Mouse (Mus musculus): Measurements from ENCODE around the gene Gan. TPM values are rescaled to one million over a fixed set of nuclear protein-coding genes. Genes with fewer than 3 reads are reported as not detected.

Gan gene
- polyA plus RNA-seq (2015; fragmentation: Nextera tagmentation; extraction: Ambion mirVana): 3.3 and 4.2 TPM in 2 replicates

DNA sequence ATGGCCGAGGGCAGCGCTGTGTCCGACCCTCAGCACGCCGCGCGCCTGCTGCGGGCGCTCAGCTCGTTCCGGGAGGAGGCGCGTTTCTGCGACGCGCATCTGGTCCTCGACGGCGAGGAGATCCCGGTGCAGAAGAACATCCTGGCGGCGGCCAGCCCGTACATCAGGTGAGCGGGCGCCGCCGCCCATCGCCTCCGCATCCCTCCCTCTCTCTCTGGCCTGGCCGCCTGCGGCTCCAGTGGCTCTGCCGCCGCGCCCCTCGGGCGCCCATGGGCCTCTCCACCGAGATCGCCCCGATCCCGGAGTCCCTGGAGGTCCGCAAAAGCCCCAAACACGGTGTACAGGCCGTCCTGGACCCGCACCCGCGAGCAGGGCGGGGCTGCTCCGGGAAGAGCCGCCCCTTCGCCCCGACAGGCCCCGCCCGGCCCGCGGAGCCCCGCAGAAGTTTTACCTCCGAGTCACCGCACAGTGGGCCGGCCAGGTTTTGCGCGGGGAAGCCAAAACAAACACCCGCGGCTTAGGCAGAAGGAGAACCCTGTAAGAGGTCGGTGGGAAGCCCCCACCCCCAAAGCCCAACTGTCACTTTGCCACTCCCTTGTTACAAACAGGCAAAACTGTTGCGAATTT is at the start of gene Gan:
Gene Gan, plus strand, starts transcription at position 1 of the 627 bp plus-strand sequence.
- TF ChIP-seq EP300 (IDR thresholded peaks at IDR 0.05) (no peak), CTCF (IDR thresholded peaks at IDR 0.05) (no peak; the same call in 1 of the 2 replicates)
- peak within 1 kb of the TSS; percentile 86 for H3K4me2 ChIP-seq (replicated peaks; ENCODE audit: low read depth, low read length)
- WGBS: 0% methylated on average over 61 of the region's 65 CpGs
- peak; percentile 56 for DNase-seq (ENCODE audit: low spot score)
- H3K9me3 ChIP-seq (ENCODE audit: low read length): no peaks in the 10 kb centered on the region
- H3K36me3 ChIP-seq (ENCODE audit: insufficient read depth, low read length): no peaks in the 10 kb centered on the region
- peak within 1 kb of the TSS; percentile 85 for H3K9ac ChIP-seq (replicated peaks; ENCODE audit: low read depth)
- peak; percentile 67 for ATAC-seq
- H3K27me3 ChIP-seq (replicated peaks; ENCODE audit: insufficient read depth, low read length): no peaks in the 10 kb centered on the region
- peak within 1 kb of the TSS; percentile 96 for H3K4me3 ChIP-seq (ENCODE audit: low read depth, low read length)
- H3K27ac ChIP-seq (ENCODE audit: low read length): peak within 1 kb of the TSS; percentile 94
- H3K4me1 ChIP-seq (ENCODE audit: insufficient read depth, low read depth, low read length): no peaks in the 10 kb centered on the region; the same call in 1 of the 2 replicates

DNA sequence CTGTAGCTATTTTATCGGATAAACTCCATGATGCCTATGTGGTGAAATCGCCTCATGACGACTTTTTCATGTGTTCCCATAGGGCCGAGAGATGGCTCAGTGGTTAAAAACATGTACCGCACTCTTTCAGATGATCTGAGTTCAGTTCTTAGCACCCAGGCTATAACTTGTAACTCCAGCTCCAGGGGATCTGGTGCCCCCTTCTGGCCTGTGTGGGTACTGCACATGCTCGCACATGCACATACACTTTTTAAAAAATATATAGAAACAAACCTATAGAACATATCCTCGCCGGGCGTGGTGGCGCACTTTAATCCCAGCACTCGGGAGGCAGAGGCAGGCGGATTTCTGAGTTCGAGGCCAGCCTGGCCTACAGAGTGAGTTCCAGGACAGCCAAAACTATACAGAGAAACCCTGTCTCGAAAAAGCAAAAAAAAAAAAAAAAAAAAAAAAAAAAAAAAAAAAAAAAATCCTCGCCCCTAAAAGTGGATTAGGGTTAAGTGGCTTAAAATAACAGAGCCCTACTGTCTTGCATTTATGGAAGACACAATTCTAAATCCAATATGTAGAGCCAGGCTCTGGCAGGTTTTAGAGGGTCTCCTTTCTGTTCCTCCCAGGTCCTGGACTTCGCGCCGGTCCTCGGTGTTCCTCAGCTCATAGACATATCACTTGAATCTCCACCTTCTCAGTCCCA is 48.8 kb upstream of the Gan start:
- TF ChIP-seq EP300 (IDR thresholded peaks at IDR 0.05) (no peak), CTCF (IDR thresholded peaks at IDR 0.05) (peak; percentile 44; the same call in 1 of the 2 replicates)
- no peak for DNase-seq (ENCODE audit: low spot score)
- no peak overlapping the region for H3K4me2 ChIP-seq (replicated peaks; ENCODE audit: low read depth, low read length)
- no peaks in the 10 kb centered on the region for H3K9me3 ChIP-seq (ENCODE audit: low read length)
- H3K4me1 ChIP-seq (ENCODE audit: insufficient read depth, low read depth, low read length): 0 out of 2 replicates have a peak, but pooled peaks cover 3% of the 10 kb centered on the region
- WGBS: 91% methylated on average over 19 of the region's 19 CpGs
- ATAC-seq: no peak
- no peak overlapping the region for H3K4me3 ChIP-seq (ENCODE audit: low read depth, low read length)
- no peaks in the 10 kb centered on the region for H3K27me3 ChIP-seq (replicated peaks; ENCODE audit: insufficient read depth, low read length)
- no peak overlapping the region for H3K27ac ChIP-seq (ENCODE audit: low read length)
- H3K36me3 ChIP-seq (ENCODE audit: insufficient read depth, low read length): no peaks in the 10 kb centered on the region
- no peak overlapping the region for H3K9ac ChIP-seq (replicated peaks; ENCODE audit: low read depth)

DNA sequence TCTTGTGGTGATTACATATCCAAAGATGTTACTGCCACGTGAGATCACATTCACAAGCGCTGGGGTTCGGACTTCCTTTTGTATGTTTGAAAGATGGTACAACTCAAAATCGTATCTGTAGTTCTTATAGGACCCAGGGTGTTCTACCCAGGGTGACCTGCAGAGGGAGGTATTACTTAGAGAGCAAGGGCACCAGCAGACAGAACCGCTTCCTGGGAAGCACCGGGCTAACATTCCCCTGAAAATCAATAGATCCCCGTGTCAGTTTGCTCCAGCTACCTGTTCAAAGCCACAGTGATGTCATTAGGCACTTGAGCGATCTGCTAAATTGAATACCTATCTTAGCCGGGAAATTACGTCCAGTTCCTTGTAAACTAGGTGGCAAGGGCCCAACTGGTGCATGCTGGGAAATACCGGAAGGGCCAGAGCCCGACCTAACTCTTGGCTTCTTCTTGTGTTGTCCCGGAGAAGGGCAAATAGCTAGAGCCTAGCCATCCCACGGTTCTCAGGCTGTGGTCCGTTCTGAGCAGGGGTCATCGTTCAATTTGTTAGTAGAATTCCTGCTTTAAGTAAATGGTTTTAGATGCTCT is 48.0 kb upstream of the Gan start:
- H3K36me3 ChIP-seq (ENCODE audit: insufficient read depth, low read length): no peaks in the 10 kb centered on the region
- no peak overlapping the region for H3K9ac ChIP-seq (replicated peaks; ENCODE audit: low read depth)
- 44% methylated on average over 16 of the region's 16 CpGs for WGBS
- H3K4me2 ChIP-seq (replicated peaks; ENCODE audit: low read depth, low read length): no peak overlapping the region
- H3K9me3 ChIP-seq (ENCODE audit: low read length): no peaks in the 10 kb centered on the region
- no peak overlapping the region for H3K27ac ChIP-seq (ENCODE audit: low read length)
- no peak overlapping the region for H3K4me3 ChIP-seq (ENCODE audit: low read depth, low read length)
- no peaks in the 10 kb centered on the region for H3K27me3 ChIP-seq (replicated peaks; ENCODE audit: insufficient read depth, low read length)
- DNase-seq (ENCODE audit: low spot score) (peak; percentile 80), ATAC-seq (peak; percentile 30; the same call in 1 of the 2 replicates)
- H3K4me1 ChIP-seq (ENCODE audit: insufficient read depth, low read depth, low read length): 0 out of 2 replicates have a peak, but pooled peaks cover 3% of the 10 kb centered on the region
- TF ChIP-seq CTCF (IDR thresholded peaks at IDR 0.05): peak; percentile 76
- TF ChIP-seq EP300 (IDR thresholded peaks at IDR 0.05): no peak

DNA sequence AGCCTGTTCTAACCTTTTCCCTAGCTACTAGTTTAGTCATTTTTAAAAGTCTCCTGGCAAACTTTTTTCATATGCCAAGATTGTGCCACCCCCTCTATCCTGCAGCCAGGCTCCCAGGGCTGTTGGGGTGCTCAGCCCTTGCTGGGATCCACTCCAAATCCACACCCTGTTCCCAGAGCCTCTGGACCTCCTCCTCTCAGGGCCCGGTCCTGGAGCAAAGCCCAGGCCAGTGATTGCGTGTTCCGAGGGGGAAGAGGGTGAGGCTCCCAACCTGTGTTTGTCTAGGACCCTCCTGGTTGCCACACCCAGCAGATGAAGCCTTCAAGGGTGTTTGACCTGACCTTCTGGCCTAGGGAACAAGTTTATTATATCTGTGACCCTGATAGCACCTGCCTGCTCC is 46.3 kb upstream of the Gan start:
- TF ChIP-seq CTCF (IDR thresholded peaks at IDR 0.05) (no peak), EP300 (IDR thresholded peaks at IDR 0.05) (no peak; the same call in 1 of the 2 replicates)
- Histone ChIP-seq H3K9me3 (ENCODE audit: low read length) (no peaks in the 10 kb centered on the region), H3K9ac (replicated peaks; ENCODE audit: low read depth) (no peak overlapping the region), H3K36me3 (ENCODE audit: insufficient read depth, low read length) (no peaks in the 10 kb centered on the region), H3K4me2 (replicated peaks; ENCODE audit: low read depth, low read length) (no peak overlapping the region), H3K27me3 (replicated peaks; ENCODE audit: insufficient read depth, low read length) (no peaks in the 10 kb centered on the region), H3K4me1 (ENCODE audit: insufficient read depth, low read depth, low read length) (0 out of 2 replicates have a peak, but pooled peaks cover 6% of the 10 kb centered on the region), H3K4me3 (ENCODE audit: low read depth, low read length) (no peak overlapping the region), H3K27ac (ENCODE audit: low read length) (peak overlapping the region; percentile 74)
- DNase-seq (ENCODE audit: low spot score): peak; percentile 68
- WGBS: 32% methylated on average over 3 of the region's 3 CpGs
- peak; percentile 76 for ATAC-seq

DNA sequence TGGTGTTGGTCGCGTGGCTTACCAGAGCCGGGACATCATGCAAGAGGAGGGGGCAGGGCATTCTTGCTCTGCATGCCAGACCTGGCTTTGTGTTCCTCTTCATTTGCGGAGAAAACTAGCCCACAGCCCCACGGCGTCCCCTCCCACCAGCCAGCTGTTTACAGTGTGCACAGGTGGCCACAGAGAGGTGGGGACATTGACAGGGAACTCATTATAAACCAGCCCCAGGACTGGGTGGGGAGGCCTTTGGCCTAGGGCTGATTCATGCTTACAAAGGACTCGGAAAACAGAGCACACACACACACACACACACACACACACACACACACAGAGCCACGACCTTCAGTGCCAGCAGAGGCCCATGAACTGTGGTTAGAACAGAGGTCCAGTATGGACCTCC is 45.7 kb upstream of the Gan start:
- Histone ChIP-seq H3K4me3 (ENCODE audit: low read depth, low read length) (no peak overlapping the region), H3K4me1 (ENCODE audit: insufficient read depth, low read depth, low read length) (0 out of 2 replicates have a peak, but pooled peaks cover 6% of the 10 kb centered on the region), H3K36me3 (ENCODE audit: insufficient read depth, low read length) (no peaks in the 10 kb centered on the region), H3K9ac (replicated peaks; ENCODE audit: low read depth) (no peak overlapping the region), H3K27me3 (replicated peaks; ENCODE audit: insufficient read depth, low read length) (no peaks in the 10 kb centered on the region), H3K27ac (ENCODE audit: low read length) (peak overlapping the region; percentile 74), H3K4me2 (replicated peaks; ENCODE audit: low read depth, low read length) (no peak overlapping the region), H3K9me3 (ENCODE audit: low read length) (no peaks in the 10 kb centered on the region)
- no peak for TF ChIP-seq CTCF (IDR thresholded peaks at IDR 0.05)
- no peak for TF ChIP-seq EP300 (IDR thresholded peaks at IDR 0.05)
- WGBS: 28% methylated on average over 8 of the region's 8 CpGs
- DNase-seq (ENCODE audit: low spot score) (peak; percentile 47), ATAC-seq (peak; percentile 61)

DNA sequence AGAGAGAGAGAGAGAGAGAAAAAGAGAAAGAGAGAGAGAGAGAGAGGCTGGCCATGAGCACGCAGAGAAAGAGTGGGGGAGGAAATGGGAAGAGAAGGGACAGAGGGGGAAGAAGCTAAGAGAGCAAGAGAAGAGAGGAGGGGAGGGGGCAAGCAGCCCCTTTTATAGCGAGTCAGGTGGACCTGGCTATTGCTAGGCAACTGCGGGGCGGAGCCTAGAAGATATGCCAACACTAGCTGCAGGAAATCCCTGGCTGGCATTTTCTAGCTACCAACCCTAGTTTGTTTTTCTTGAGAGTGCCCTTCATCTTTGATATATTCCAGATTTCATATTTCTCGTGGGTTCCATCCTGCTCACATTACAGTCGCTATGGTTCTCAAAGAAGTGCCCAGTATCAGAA is 42.8 kb upstream of the Gan start:
- DNase-seq (ENCODE audit: low spot score) (peak; percentile 26), ATAC-seq (peak; percentile 14; the same call in 1 of the 2 replicates)
- Histone ChIP-seq H3K27me3 (replicated peaks; ENCODE audit: insufficient read depth, low read length) (no peaks in the 10 kb centered on the region), H3K9ac (replicated peaks; ENCODE audit: low read depth) (no peak overlapping the region), H3K27ac (ENCODE audit: low read length) (peak overlapping the region; percentile 39), H3K36me3 (ENCODE audit: insufficient read depth, low read length) (no peaks in the 10 kb centered on the region), H3K4me2 (replicated peaks; ENCODE audit: low read depth, low read length) (0 out of 2 replicates have a peak overlapping the region, but pooled peaks have one; percentile 0), H3K9me3 (ENCODE audit: low read length) (no peaks in the 10 kb centered on the region), H3K4me1 (ENCODE audit: insufficient read depth, low read depth, low read length) (0 out of 2 replicates have a peak, but pooled peaks cover 6% of the 10 kb centered on the region), H3K4me3 (ENCODE audit: low read depth, low read length) (no peak overlapping the region)
- no peak for TF ChIP-seq CTCF (IDR thresholded peaks at IDR 0.05)
- 31% methylated on average over 6 of the region's 6 CpGs for WGBS

All from lung, postnatal 0 days (tissue).